8 mouse cellular contexts compared by ENCODE assay signal in the genomic region with DNA sequence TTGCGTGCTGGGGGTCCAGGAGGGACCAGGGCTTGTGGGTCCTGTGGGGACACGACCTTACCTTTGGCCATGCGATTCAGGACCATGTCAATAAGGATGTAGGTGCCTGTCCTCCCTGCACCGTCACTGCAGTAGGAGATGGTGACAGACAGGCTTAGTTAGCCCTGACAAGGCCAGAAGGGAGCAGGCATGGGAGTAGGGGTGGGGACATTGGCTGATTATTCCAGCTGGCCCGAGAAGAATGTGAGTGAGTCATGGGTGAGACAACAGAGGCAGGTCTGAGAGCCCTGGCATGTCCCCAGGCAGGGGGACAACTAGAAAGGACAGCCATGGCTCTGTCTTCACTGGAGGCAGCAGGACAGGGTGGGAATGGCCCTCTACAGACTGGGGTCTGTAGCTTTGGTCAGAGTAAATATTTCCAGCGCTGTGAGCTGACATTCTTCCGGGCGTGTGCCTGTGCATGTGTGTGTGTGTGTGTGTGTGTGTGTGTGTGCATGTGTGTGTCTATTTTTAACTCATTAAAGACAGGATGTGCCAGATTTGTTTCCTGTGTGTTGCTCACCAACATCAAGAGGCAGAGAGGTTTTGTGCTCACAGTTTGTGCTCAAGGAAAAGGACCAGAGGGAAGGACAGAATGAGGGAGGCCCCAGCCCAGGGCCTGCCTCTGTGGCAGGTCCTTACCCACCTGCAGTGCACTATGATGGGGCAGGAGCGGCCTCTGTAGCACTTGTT. TPM values are rescaled to one million over a fixed set of nuclear protein-coding genes. Genes with fewer than 3 reads are reported as not detected.
DNase-seq lines count a peak whose midpoint lies in the region; ATAC-seq and TF ChIP-seq lines count a peak whose summit lies in the region.

No protein-coding gene starts in this region.

- no peak for DNase-seq in embryonic facial prominence, embryonic 10.5 days (ENCODE audit: low spot score)
- DNase-seq in urinary bladder, postnatal 14 days (ENCODE audit: low spot score): peak; percentile 71
- no peak for DNase-seq in urinary bladder, postnatal 10 days (ENCODE audit: low spot score)
- DNase-seq in liver, postnatal 0 days: peak; percentile 20
- no peak for DNase-seq in ovary, postnatal 10 days (ENCODE audit: low spot score)
- DNase-seq in right cerebral cortex, adult 2 months (ENCODE audit: low spot score in 2 of 2): no peak

- H3K4me3 ChIP-seq in embryonic facial prominence, embryonic 13.5 days: no peak overlapping the region
- H3K4me3 ChIP-seq in embryonic facial prominence, embryonic 10.5 days: no peak overlapping the region
- no peak overlapping the region for H3K4me3 ChIP-seq in heart, embryonic 12.5 days
- H3K4me3 ChIP-seq in liver, postnatal 0 days (ENCODE audit: low read depth, low read length): no peak overlapping the region

- H3K36me3 ChIP-seq in embryonic facial prominence, embryonic 13.5 days: peaks cover 12% of the 10 kb centered on the region
- peaks cover 14% of the 10 kb centered on the region for H3K36me3 ChIP-seq in embryonic facial prominence, embryonic 10.5 days (replicated peaks)
- peaks cover 14% of the 10 kb centered on the region for H3K36me3 ChIP-seq in heart, embryonic 12.5 days
- peaks cover 9% of the 10 kb centered on the region; the same call in 1 of the 2 replicates for H3K36me3 ChIP-seq in liver, postnatal 0 days (replicated peaks; ENCODE audit: insufficient read depth, low read length)

- H3K4me2 ChIP-seq in embryonic facial prominence, embryonic 13.5 days: no peak overlapping the region
- peak overlapping the region; percentile 35 for H3K4me2 ChIP-seq in heart, embryonic 12.5 days
- no peak overlapping the region for H3K4me2 ChIP-seq in liver, postnatal 0 days (ENCODE audit: low read depth, low read length)

- peaks cover 12% of the 10 kb centered on the region for H3K27me3 ChIP-seq in embryonic facial prominence, embryonic 13.5 days
- H3K27me3 ChIP-seq in embryonic facial prominence, embryonic 10.5 days (replicated peaks; ENCODE audit: low read depth, poor library complexity, severe bottlenecking): peaks cover 17% of the 10 kb centered on the region
- H3K27me3 ChIP-seq in heart, embryonic 12.5 days (replicated peaks): peaks cover 11% of the 10 kb centered on the region
- no peaks in the 10 kb centered on the region for H3K27me3 ChIP-seq in liver, postnatal 0 days (ENCODE audit: insufficient read depth, low read length)

- no peak for TF ChIP-seq EP300 in liver, postnatal 0 days (IDR thresholded peaks at IDR 0.05; ENCODE audit: low read depth)

- WGBS in embryonic facial prominence, embryonic 13.5 days: 41% methylated on average over 9 of the region's 9 CpGs
- WGBS in embryonic facial prominence, embryonic 10.5 days: 53% methylated on average over 9 of the region's 9 CpGs
- 31% methylated on average over 9 of the region's 9 CpGs for WGBS in heart, embryonic 12.5 days
- 51% methylated on average over 9 of the region's 9 CpGs for WGBS in liver, postnatal 0 days (ENCODE audit: insufficient replicate concordance)

- H3K9me3 ChIP-seq in embryonic facial prominence, embryonic 13.5 days: no peaks in the 10 kb centered on the region
- H3K9me3 ChIP-seq in embryonic facial prominence, embryonic 10.5 days: no peaks in the 10 kb centered on the region
- H3K9me3 ChIP-seq in heart, embryonic 12.5 days (replicated peaks): no peaks in the 10 kb centered on the region
- H3K9me3 ChIP-seq in liver, postnatal 0 days (ENCODE audit: low read length): no peaks in the 10 kb centered on the region

- no peak for ATAC-seq in embryonic facial prominence, embryonic 13.5 days (ENCODE audit: insufficient number of reproducible peaks, insufficient read depth, low FRiP score, low TSS enrichment, low read depth)
- peak; percentile 55; the same call in 1 of the 2 replicates for ATAC-seq in heart, embryonic 12.5 days (ENCODE audit: insufficient number of reproducible peaks, low FRiP score)
- no peak for ATAC-seq in liver, postnatal 0 days

- peaks cover 25% of the 10 kb centered on the region for H3K4me1 ChIP-seq in embryonic facial prominence, embryonic 13.5 days
- H3K4me1 ChIP-seq in embryonic facial prominence, embryonic 10.5 days: peaks cover 35% of the 10 kb centered on the region
- peaks cover 36% of the 10 kb centered on the region for H3K4me1 ChIP-seq in heart, embryonic 12.5 days (replicated peaks)
- H3K4me1 ChIP-seq in liver, postnatal 0 days (ENCODE audit: insufficient read depth): peaks cover 11% of the 10 kb centered on the region

- no peak overlapping the region for H3K27ac ChIP-seq in embryonic facial prominence, embryonic 13.5 days
- no peak overlapping the region; the same call in 1 of the 2 replicates for H3K27ac ChIP-seq in embryonic facial prominence, embryonic 10.5 days (replicated peaks)
- H3K27ac ChIP-seq in heart, embryonic 12.5 days (ENCODE audit: poor library complexity, severe bottlenecking): peak overlapping the region; percentile 95
- no peak overlapping the region for H3K27ac ChIP-seq in liver, postnatal 0 days (ENCODE audit: low read depth)

- H3K9ac ChIP-seq in embryonic facial prominence, embryonic 13.5 days: 0 out of 2 replicates have a peak overlapping the region, but pooled peaks have one; percentile 11
- peak overlapping the region; percentile 64 for H3K9ac ChIP-seq in heart, embryonic 12.5 days
- H3K9ac ChIP-seq in liver, postnatal 0 days (replicated peaks): no peak overlapping the region; the same call in 1 of the 2 replicates

- no peak for TF ChIP-seq CTCF in liver, postnatal 0 days (IDR thresholded peaks at IDR 0.05; ENCODE audit: low read depth)

RNA-seq across cellular contexts. Expression of a gene that starts 12.0 kb away (rescaled TPM):
- 36.6 and 47.8 TPM in 2 replicates for polyA plus RNA-seq in embryonic facial prominence, embryonic 13.5 days (2015; fragmentation: Nextera tagmentation; extraction: Ambion mirVana)
- 27.0 and 27.5 TPM in 2 replicates for polyA plus RNA-seq in embryonic facial prominence, embryonic 10.5 days (2016; fragmentation: Nextera tagmentation; extraction: Ambion mirVana)
- polyA plus RNA-seq in heart, embryonic 12.5 days (2016; fragmentation: Nextera tagmentation; extraction: Ambion mirVana): 34.5 and 37.5 TPM in 2 replicates
- 29.0 and 31.0 TPM in 2 replicates for polyA plus RNA-seq in liver, postnatal 0 days (2015; fragmentation: Nextera tagmentation; extraction: Ambion mirVana)

RNA-seq across cellular contexts. Expression of a gene that starts 16.1 kb away (rescaled TPM):
- 0.37 and 0.54 TPM in 2 replicates for polyA plus RNA-seq in embryonic facial prominence, embryonic 13.5 days (2015; fragmentation: Nextera tagmentation; extraction: Ambion mirVana)
- 1.7 and 2.1 TPM in 2 replicates for polyA plus RNA-seq in embryonic facial prominence, embryonic 10.5 days (2016; fragmentation: Nextera tagmentation; extraction: Ambion mirVana)
- polyA plus RNA-seq in heart, embryonic 12.5 days (2016; fragmentation: Nextera tagmentation; extraction: Ambion mirVana): 0.69 and 0.96 TPM in 2 replicates
- 0.02 and 0.09 TPM in 2 replicates for polyA plus RNA-seq in liver, postnatal 0 days (2015; fragmentation: Nextera tagmentation; extraction: Ambion mirVana)

RNA-seq across cellular contexts. Expression of a gene that starts 16.3 kb away (rescaled TPM):
- not detected in 2 replicates for polyA plus RNA-seq in embryonic facial prominence, embryonic 13.5 days (2015; fragmentation: Nextera tagmentation; extraction: Ambion mirVana)
- not detected in 2 replicates for polyA plus RNA-seq in embryonic facial prominence, embryonic 10.5 days (2016; fragmentation: Nextera tagmentation; extraction: Ambion mirVana)
- not detected in 2 replicates for polyA plus RNA-seq in heart, embryonic 12.5 days (2016; fragmentation: Nextera tagmentation; extraction: Ambion mirVana)
- 0.18 TPM in 1 of 2 replicates, not detected in the other for polyA plus RNA-seq in liver, postnatal 0 days (2015; fragmentation: Nextera tagmentation; extraction: Ambion mirVana)

RNA-seq across cellular contexts. Expression of a gene that starts 28.5 kb away (rescaled TPM):
- polyA plus RNA-seq in embryonic facial prominence, embryonic 13.5 days (2015; fragmentation: Nextera tagmentation; extraction: Ambion mirVana): 17.1 and 23.2 TPM in 2 replicates
- 14.6 and 16.3 TPM in 2 replicates for polyA plus RNA-seq in embryonic facial prominence, embryonic 10.5 days (2016; fragmentation: Nextera tagmentation; extraction: Ambion mirVana)
- polyA plus RNA-seq in heart, embryonic 12.5 days (2016; fragmentation: Nextera tagmentation; extraction: Ambion mirVana): 34.1 and 38.0 TPM in 2 replicates
- 291 and 298 TPM in 2 replicates for polyA plus RNA-seq in liver, postnatal 0 days (2015; fragmentation: Nextera tagmentation; extraction: Ambion mirVana)

RNA-seq across cellular contexts. Expression of a gene that starts 30.0 kb away (rescaled TPM):
- polyA plus RNA-seq in embryonic facial prominence, embryonic 13.5 days (2015; fragmentation: Nextera tagmentation; extraction: Ambion mirVana): 1.7 and 2.1 TPM in 2 replicates
- 1.9 and 2.5 TPM in 2 replicates for polyA plus RNA-seq in embryonic facial prominence, embryonic 10.5 days (2016; fragmentation: Nextera tagmentation; extraction: Ambion mirVana)
- not detected in 2 replicates for polyA plus RNA-seq in heart, embryonic 12.5 days (2016; fragmentation: Nextera tagmentation; extraction: Ambion mirVana)
- polyA plus RNA-seq in liver, postnatal 0 days (2015; fragmentation: Nextera tagmentation; extraction: Ambion mirVana): not detected in 2 replicates

Comparison
In these comparisons a context has a peak if more than half of its experiments do, and no peak if none do; other contexts are left out.
1. DNase-seq: peak in urinary bladder, postnatal 14 days (single experiment) and liver, postnatal 0 days (single experiment); none in embryonic facial prominence, embryonic 10.5 days (single experiment), urinary bladder, postnatal 10 days (single experiment), ovary, postnatal 10 days (single experiment) and right cerebral cortex, adult 2 months (0 of 2).